Mouse (Mus musculus): Measurements from ENCODE around the gene Tyk2. TPM values are rescaled to one million over a fixed set of nuclear protein-coding genes. Genes with fewer than 3 reads are reported as not detected.

The Tyk2 gene
- polyA plus RNA-seq (2017; shearing (Covaris generic)): 10 to 100 TPM; 30.0 to 60.9 TPM

DNA sequence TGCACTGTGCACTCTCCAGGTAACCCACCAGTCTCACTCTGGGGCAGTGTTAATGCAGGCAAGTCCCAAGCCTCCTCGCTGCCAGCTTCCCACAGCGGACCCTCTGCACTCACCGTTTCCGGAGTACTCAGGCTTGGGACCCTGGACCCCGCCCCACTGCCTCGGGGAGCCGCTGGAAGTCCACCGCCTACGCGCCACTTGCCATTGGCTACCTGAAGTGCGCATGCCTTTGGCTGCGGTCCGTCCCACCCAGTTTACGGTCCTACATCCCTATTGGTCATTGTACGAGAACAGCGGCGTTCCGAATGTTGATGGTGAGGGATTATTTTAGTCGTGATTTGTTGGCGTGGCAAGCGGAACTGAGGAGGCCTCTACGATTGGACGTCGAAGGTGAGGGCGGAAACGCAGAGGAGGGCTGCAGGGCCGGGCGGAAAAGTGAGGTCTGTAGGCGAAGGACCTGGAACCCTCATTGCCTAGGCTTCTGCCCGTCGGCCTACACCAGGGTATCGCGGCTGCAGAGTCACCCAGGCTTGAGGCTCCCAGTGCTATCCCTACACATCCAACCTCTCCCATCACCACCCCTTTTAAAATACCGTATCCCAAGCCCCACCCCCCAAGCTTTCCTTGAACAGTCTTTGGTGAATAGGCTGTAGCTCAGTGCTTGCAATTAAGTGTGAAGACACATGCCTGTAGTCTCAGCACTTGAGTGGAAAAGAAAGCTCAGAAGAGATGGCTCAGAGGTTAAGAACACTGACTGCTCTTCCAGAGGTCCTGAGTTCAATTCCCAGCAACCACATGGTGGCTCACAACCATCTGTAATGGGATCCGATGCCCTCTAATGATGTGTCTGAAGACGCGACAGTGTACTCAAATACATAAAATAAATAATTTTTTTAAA is at the start of gene Tyk2:
Gene Tyk2, minus strand, starts transcription at position 185 of the 898 bp plus-strand sequence.
- ATAC-seq: peak; percentile 83

DNA sequence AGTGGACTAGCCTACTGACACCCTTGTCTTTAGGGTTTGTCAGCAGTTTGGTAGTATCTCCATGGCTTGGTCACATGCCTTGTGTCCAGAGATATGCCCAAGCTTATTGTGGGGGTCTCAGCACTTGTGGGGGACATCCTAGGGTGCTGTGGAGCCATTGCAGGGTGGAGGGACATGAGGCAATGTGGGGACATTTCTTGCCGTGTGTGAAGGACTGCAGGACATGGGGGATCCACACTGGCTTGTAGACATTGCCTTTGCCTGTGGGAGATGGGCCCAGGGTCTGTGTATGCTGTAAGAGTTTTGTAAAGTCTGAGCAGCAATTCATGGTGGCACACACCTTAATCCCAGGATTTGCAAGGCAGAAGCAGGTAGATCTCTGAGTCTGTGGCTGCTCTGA is 49.8 kb upstream of the Tyk2 start:
- ATAC-seq: no peak

DNA sequence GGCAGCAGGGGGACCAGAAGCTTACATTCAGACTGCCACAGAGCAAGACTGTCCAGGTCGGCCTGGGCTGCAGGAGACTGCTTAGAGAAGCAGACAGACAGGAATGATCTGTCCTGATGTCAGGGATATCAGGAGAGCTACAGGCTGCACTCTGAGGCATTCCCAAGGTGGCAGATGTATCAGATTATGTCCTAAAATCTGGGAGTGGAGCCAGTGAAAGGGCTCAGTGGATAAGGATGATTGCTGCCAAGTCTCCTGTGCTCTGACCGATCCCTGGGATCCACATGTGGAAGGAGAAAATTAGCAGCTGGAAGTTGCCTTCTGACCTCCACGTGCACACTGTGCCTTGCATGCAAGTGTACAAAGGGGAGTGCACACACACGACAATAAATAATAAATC is 49.4 kb upstream of the Tyk2 start:
- no peak for ATAC-seq

DNA sequence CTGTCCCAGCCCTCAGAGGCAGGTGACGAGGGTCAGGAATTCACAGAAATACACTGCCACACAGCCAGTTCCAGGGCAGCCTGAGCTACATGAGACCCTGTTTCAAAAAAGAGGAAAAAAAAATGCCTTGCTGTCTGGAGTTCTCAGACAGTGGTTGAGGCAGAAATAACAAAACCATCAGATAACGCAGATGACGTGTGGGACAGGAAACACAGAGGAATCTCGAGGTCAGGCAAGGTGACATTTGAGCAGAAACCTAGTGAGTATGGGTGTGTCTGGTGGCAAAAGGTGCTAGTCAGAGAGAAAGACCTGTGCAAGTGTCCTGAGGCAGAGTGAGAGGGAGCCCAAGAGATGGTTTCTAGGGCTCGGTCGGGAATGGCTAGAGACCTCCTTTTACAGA is 41.3 kb upstream of the Tyk2 start:
- ATAC-seq: peak; percentile 61

DNA sequence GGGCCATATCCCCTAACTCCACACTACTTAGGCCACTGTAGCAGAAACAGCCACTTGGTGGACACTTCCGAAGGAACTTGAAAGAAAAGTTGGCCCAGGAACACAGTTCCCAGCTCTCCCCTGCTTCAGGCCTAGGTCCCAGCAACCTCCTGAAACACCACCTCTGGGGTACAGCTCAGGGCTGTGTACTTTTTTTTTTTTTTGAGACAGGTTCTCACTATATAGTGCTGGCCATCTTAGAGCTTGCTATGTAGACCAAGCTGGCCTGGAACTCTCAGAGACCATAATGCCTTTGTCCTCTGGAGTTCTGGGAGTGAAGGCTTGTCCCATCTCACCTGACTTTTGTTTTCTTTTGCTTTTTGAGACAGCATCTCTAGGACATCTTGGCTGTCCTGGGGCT is 38.1 kb upstream of the Tyk2 start:
- no peak for ATAC-seq

DNA sequence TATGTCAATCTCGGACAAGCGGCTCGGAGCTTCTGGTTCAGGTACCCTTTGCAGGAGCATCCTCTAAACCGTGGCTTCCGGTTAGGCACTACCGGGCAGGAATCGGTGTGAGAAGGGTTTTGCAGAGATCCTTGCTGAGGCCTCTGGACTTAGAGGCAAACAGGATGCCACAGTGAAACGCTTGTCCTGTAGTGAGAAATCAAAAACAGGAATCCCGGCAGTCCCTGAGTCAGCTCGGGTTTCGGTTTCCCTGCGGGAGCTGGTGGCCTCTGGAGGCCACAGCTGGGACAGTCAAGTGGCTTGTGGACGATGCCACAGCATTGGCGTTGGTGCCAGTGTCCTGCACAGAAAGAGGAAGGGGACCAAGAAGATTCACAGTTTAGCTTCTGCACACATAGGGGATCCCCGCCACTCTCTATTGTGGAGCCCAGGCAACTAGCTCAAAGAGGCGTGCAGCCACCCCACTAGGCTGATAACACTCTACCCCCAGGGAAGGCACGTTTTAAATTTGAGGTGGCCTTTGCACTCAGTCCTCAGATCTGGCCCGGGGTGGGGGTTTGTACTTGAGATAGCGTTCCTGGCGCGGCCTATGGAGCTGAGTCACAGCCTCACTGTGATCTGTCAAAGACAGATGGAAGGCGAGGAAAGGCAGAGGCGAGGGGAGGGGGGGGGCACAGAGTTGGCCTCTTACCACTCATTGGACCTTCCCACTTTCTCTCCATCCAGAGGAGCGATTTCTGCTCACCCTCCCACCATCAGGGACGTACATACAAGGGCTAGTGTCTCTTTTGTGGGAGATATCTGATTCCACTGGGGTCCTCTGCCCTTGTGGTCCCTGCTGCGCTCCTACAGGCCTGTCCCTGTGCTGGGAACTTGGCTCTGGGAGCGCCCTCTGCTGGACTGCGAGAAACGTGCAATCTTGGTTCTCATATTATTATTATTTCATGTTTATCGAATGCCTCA is 37.4 kb upstream of the Tyk2 start:
- ATAC-seq: peak; percentile 28

DNA sequence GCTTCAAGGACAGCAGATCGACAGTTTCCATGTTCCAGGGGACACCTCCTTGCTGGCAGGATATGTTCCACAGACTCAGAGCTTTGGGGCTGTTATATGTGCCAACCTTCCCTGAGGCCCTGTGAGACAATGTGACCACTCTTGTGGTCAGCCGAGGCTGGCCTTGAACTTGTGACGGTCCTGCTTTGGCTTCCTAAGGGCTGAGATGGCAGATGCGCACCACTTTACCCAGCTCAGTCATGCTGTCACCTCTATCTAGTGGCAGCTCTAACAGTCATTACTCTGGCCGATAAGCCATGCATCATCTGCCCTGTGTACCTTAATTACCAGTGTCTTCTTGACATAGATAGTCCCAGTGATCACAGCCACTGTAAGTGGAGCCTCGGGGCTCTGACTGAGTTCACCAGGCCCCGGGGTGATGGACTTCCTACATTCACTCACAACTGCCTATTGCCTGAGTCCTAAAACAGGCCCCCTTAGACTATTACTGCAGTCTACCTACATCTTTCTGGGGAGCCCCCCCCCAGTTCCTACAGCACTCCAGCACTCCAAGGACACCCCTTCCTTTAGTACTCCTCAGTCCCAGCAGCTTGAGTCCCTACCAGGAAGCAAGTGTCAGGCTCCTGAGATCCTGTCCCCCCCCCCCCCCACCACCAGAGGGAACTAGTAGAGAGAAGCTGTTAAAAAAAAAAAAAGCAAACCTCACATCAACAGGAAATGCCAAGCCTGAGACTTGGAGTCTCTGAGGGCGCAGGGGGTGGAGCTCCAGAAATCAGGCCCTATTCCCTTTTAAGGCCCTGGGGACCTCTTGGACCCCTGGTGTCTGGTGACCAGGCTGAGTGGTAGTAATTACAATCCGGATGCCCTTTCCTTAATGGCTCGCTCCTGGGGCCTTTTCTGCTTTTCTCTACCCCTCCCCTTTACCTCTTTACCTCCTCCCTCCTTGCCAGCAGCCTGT is 36.4 kb upstream of the Tyk2 start:
- ATAC-seq: peak; percentile 12

DNA sequence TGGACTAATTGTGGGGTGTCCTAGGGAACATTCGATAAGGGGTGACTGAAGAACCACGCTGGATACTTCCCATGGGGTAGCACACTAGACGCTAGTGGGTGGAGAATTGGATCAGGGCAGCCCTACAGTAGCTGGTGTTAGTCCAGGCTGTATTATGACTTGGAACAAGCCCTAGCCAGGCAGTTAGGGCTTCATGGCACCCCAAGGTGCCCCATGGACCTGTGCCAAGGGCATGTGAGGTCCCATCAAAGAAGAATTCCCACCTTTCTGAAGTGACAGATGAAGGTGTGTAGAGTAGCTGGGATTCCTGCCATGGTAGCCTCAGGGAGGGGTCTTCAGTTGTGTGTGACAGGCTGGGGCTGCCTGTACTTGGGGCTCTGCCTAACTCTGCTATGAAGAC is 35.5 kb upstream of the Tyk2 start:
- no peak for ATAC-seq

DNA sequence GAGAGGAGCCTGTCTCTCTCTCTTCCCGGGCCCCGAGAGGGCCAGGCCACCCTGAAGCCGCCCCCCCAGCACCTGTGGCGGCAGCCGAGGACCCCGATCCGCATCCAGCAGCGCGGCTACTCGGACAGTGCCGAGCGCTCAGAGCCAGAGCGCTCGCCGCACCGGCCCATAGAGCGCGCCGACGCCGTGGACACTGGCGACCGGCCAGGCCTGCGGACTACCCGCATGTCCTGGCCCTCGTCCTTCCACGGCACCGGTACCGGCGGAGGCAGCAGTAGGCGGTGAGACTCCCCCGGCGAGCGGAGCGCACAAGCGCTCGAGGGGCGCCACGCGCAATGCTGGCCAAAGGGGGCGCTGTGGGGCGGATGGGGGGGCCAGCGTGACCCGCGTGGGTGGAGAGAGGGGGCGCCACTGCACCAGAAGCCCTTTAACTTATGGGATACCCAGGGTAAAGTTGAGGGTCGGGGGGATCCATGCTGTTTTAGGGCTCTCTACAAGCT is 35.0 kb upstream of the Tyk2 start:
- ATAC-seq: no peak

DNA sequence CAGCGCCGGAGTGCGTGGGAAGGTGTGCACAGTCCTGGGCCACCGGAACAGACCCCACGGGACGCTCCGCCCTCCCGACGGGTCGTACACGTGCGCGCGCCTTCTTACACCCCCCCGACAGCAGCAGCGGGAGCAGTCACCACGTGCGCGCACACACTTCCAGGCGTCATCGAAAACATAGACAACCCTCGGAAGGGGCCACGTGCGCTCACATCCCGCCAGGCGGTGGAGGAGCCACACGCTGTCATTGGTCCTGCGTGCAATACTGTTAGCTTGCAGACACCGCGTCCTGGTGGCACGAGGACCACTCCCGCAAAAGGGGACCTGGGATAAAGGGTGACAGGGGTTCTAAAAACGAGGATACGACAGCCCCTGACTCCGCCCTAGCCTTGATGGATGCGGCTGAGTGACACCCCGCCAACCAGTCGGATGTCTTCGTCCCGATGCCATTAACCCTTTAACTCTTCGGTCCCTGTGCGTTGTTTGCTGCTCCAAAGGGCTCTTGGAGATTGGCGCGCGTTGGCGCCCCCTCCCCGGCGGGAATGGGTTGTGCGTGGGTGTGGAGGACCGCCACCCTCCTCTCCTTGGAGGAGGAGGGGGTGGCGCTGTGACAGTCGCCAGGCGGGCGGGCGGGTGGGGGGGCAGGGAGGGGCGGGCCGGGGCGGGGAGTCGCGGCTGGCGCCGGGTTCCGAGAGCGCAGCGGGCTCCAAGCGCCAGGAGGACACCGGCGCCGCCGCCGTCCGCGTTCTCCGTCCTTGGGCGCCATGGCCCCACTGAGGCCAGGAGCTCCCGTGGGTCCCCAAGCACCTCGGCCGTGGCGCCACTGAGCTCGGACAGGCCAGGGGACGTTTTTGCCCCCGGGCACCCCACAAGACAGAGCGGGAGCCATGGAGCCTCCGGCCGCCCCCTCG is 34.3 kb upstream of the Tyk2 start, which contains the start of gene Pde4a:
Gene Pde4a, plus strand, starts transcription at position 674 of the 911 bp plus-strand sequence.
- ATAC-seq: peak; percentile 34

DNA sequence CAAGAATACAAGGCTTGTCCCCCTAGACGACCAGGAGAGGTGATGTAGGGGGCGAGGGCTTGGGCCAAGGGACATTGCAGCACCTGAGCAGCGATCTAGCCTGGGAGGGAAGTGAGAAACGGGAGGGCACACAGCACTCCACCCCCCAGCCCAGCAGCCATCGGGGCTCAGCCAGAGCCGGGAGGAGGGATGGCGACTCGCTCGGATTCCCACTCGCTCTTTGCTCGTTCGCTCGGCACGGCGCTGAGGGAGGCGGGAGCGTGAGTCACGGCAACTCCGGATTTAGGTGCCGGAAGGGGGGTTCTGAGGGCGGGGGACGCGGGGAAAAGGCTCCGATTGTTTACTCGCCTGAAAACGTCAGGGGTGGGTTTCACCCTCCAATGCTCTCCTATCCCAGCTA is 33.0 kb upstream of the Tyk2 start:
- no peak for ATAC-seq

DNA sequence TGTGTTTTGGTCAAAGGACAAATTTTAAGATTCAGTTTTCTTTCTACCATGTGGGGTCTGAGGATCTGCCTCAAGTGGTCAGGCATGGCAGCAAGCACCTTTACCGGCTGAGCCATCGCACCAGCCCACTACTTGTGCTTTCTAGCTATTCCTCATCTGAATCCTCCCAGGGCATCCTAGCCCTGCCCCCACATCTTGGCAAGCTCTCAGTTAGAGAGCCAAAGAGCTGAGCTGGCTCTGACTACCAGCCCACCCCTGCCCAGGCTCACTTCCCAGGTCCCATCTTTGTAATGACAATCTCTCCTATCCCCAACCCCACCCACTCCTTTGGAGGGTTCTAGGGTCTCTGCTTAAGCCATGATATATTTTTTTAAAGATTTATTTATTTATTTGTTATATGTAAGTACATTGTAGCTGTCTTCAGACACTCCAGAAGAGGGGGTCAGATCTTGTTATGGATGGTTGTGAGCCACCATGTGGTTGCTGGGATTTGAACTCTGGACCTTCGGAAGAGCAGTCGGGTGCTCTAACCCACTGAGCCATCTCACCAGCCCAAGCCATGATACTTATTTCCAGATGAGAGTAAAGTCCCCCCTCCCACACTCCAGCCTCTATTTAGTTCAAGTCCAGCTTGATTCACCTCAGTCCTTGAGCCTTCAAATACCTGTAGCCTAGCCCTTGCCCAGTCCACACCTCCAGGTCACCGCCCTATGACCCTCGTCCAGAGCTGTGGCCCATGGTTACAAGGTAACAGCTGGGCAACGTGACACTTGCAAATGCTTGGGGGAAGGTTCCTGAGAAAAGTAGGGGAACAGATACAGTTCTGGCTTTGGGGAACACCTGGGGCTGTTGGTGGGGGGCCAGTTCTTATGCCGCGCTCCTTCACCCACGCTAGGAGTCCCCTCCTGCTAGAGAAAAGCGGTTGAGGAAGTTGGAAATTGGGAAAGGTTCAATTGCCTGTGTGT is 32.3 kb upstream of the Tyk2 start:
- no peak for ATAC-seq

DNA sequence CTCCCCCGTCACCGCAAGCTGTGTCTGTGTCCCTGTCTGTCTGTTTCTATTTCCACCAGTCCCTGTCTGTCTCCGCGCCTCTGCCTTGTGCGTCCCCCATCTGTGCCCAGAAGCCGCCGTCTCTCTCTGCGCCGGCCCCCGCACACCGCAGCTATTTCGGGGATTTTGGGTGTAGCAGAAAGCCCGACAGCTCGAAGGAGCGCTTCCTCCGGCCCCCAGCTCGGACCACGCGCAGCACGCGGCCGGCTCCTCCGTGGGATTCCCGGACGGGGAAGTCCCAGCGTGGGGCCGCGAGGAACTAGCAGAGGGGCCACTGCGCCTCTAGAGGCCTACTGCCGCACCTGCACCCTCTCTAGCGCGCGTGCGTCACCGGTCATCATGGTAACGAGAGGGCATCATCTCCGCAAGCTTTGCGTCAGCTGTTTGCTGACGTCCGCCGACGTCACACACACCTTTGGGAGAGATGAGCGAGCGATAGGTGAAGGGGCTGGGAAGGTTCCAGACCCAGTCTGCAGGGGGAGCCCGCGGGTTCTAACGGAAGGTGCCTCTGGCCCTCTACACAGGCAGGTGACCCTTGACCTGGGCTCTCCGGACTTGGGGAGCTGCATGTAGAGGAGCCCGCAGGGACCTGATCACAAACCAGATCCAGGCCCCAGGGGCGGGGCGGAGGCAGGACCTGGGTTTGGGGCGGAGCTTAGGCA is 30.3 kb upstream of the Tyk2 start:
- ATAC-seq: peak; percentile 77

DNA sequence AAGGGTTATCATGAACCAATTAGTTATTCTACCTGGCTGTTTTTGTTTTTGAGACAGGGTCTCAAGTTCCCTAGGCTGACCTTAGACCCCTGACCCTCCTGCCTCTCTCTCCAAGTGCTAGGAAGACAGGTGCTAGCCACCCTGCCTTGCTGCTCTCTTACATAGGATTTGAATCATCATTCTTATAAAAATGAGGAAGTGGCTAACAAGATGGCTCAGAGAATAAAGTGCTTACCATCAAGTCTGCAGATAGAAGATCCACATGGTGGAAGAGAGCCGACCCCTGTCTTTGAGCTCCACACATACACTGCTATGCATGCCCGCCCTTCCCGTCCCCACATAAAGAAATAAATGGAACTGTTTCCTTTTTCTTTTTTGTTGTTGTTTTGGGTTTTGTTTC is 23.7 kb upstream of the Tyk2 start:
- no peak for ATAC-seq

DNA sequence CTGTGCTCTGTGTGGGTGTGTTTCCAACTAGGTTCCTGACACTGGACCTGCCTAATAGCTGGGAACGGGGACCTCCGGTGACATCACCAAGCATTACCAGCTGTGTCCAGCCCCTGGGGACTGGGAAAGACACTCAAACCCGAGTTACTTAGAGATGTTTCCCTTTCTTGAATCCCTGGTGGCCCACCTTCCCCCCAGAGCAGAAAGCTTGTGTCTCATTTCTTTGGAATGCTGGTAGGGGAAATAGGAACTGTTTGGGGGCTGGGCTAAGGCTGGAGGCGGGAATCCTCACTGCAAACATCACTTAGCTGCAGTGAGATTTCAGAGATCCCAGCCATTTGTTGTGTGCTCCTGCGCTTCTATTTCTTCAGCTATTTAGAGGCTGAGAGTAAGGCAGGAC is 22.8 kb upstream of the Tyk2 start:
- no peak for ATAC-seq

DNA sequence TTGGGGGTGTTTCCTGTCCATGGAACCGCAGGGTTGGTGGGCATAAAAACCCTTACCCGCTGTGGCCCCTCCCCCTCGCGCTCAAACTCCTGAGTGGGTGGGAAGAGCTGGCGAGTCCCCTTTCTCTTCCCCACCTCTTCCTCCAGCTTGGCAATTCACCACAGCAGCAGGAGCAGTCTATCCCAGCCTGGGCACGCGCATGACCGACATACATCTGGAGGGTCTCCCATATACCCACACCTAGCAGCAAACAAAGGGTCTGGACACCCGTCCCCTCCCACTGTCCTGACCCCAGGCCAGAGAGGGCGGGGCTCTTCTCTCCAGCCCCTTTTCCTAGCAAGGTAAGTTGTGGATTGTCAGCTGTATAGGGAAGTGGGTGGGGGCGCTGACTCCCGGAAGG is 22.3 kb upstream of the Tyk2 start:
- no peak for ATAC-seq

DNA sequence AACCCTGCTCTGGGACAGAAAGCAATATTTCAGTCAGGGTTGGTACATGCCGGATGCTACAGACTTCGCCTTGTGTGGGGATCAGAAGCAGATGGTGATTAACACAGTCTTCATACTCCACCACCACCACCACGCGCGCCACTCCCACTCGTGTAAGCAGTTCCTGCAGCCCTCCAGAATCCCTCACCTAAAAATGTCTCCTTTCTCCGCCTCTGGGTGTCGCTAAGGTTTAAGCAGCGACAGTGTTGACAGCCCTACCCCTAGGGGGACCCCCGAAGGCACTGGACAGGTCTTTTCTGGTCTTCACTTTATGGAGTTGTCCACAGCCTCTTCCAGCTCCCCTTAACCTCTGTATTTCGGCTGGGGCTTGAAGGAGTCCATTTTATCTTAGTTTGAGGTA is 21.7 kb upstream of the Tyk2 start:
- ATAC-seq: no peak

DNA sequence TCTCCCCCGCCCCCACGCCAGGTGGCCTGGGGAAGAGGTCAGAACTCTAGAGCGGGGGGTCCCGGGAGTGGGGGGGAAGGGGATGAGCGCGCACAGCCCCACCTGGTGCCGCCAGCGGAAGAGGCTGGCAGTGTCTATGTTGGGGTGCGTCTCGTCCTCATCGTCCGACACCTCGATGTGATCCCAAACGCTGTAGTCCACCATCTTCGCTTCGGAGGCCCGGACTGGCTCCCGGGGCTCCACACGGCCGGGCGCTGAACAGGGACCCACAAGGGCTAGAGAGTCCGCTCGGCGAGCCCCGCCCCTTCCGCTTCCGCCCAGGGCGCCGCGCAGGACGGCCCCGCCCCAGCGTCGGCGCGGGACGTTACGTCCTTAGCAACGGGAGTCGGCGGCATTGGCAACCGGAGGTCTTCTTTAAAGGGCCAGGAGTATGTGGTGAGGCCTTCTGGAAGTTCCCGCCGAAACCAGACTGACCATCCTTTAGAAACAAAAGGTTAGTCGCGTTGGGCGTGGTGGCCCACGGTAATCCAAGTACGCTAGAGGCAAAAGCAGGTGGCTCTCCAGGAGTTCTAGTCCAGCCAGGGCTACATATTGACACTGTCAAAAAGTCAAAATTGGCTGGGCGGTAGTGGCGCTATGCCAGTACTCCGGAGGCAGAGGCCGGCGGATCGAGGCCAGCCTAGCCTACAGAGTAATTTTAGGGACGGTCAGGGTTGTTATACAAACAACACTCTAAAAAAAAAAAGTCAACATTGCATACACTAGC is 18.8 kb upstream of the Tyk2 start, which contains the start of gene Cdc37:
Gene Cdc37, minus strand, starts transcription at position 329 of the 766 bp plus-strand sequence.
- ATAC-seq: peak; percentile 83
